Mouse (Mus musculus) right cerebral cortex, postnatal 10 days (tissue): ENCODE measurements at regions not wholly inside any gene's neighbourhood (a gene's known extent, or its start where the extent isn't known, plus 50 kb on each side); places are given as distances from the start of the nearest gene placed in this dataset.

ENCODE experiments used
- DNase-seq, 2 experiments: peaks; one replicate each; pipeline ENCODE4 v3.0.0; 2021; ENCODE audit warnings: low spot score in 2 of 2

DNA sequence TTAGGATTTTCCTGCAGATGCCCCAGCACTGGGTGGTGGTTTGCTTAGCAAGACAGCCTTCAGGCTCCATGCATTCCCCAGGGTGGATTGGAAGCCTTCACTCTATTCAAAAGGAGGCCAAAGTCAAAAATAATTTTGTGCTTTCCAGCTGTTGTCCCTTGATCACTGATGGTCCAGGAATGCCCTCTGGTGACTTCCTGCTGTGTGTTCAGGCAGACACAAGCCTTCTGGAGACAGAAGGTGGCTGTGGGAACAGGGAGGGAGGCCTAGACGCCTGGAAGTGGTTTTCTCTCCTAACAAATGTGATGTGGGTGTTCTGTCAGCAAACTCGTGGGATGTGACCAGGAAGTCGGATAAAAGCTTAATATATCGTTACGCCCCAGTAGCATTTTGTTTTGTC is 81.3 kb downstream of the Atp6ap1l start:
- DNase-seq = peak in 1 of 2 experiments; percentile 29

DNA sequence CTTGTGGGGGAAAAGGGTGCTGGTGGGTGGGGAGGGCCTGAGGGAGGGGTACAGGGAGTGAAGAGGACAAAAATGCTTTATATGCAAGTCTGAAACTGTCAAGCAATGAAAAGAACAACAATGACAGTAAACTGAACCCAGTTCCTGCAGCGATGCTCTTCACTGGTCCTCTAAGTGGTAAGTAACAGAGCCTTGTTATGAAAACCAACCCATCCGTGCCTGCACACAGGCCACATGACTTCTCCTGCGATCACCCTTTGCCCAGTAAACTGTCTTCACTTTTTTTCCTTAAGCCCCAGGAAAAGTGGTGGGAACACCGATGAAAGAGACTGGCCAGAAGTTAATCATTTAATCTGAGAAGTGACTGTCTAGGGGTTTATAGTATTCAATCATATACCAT is 83.3 kb downstream of the Atp6ap1l start:
- no peak for DNase-seq

DNA sequence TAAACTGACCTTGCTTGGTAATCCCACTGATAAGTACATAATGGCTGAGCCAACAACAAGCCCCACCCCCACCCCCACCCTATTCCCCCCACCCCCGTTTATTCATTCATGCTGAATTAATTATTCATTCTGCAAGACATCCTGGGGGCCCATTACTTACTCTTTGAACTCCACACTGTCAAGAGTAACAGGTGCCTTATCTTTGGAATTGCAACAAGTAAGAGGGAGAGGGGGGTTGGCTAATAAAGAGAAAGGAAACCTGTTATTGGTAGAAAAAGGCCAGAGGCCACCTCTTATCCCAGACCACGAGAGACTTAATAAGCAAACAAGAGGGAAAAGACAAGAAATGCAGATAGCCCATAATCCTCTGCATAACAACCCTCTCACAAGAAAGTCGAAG is 84.7 kb downstream of the Atp6ap1l start:
- no peak for DNase-seq

DNA sequence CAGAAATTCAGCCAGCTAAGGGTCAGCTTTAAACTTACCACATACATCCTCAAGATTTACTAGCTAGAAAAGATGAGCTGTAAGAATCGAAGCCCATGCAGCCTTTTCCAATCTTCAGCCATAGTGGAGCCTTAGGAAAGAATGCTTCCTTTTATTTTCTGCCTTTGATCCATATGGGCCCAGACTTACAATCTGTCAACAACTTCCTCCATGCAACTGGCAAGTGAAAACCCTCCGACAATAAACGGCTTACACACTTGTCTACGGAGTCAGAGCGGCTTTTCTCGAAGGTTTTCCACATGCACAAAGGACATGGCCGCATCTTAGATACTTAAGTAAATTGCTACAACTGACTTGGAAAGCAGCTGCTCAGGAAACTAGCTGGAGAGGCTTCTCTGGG is 85.2 kb downstream of the Atp6ap1l start:
- DNase-seq = no peak

DNA sequence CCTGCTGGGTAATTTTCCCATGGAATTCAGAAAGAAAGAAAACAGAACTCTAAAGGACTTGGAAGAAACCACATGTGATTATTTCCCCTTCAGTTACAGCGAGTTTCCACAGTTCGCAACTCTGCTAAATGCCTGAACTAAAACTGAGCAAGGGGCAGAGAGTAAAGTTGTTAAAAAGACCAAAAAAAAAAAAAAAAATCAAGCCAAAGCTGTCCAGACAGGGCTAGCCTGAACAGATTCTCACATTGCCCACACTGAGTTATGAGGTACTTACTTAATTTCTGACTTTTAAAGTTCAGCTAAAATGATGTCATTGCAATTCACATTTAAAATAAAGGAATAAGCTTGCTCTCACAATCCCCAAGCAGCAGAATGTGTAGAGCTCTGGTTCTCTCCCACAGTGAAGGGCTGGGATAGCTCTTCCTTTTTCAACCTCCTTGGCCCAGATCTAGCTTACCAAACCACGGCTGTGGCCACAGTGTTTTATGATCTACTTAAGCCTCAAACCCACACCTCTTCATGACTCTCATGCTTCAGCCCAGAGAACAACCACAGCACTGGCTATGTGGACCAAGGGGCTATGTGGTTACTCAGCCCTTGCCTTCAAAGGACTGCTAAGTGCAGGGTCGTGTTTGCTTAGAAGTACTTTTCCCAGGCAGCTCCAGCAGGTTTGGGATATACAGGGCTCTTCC is 90.8 kb downstream of the Atp6ap1l start:
- no peak for DNase-seq

DNA sequence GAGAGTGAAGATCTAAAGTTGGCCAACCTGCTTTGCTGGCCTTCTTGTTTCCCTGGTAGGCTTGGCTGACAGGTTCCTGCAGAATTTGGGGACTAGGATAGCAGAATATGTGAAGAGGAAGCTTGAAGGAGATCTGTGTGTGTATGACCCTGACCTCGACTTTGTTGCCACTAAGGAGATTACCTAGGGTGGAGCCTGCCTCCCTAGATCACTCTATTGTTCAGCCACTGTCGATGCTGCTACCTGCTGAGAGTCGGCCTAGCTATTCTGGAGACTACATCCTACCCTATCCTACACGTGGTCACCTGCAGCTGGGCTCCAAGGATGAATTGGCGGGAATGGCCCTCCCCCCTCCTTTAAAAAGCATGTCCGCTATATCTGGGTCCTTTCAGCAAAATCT is 95.1 kb downstream of the Atp6ap1l start:
- no peak for DNase-seq

DNA sequence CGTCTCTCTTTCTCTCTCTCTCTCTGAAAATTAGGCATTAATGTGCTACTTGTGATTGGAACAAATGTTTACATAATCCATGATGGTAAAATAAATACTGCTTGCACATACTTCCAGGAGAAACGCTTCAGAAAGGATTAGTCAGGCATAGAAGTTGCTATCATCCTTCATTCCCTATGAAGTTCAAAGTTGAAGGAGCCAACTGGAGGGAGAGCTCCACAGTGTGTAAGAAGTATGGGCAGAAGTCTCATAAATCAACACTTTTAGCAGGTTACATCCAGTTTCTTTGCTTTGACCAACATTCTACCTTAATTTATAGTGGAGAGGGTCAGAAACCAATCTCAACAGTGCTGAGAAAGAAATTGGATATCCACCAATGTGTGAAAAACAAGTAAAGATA is 105.5 kb downstream of the Atp6ap1l start:
- DNase-seq = no peak

DNA sequence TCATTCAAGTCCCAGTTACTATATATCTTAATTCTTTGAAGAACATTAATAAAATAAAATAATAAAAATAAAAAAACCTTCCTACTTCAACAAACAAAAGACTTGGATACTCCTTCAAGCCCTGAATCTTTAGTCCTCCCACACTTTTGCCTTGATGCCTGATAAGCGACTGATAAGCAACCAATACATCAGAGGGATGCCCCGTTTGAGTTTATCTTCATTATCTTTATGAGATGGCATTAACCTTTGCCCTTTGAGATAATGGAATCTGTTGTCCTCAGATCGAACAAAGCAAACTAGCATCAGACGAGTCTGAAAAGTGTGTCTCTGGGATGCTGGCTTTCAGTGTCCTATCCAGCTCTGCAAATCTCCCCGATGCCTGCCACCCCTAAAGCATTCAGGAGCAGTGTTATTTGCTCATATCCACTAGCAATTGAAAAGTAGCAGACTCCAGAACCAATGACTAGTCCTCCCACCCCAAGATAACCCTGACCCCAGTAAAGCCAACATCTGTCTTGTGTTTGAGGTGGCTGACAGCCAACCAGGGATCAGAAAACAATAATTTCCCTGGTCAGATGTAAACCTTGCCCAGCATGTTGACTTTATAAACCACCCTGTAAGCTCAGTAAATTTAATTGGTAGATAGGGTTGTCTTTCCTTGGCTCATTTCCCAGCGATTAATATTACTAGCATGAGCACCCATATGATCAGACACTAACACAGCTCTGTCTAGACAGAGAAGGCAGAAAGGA is 106.2 kb downstream of the Atp6ap1l start:
- DNase-seq = no peak

DNA sequence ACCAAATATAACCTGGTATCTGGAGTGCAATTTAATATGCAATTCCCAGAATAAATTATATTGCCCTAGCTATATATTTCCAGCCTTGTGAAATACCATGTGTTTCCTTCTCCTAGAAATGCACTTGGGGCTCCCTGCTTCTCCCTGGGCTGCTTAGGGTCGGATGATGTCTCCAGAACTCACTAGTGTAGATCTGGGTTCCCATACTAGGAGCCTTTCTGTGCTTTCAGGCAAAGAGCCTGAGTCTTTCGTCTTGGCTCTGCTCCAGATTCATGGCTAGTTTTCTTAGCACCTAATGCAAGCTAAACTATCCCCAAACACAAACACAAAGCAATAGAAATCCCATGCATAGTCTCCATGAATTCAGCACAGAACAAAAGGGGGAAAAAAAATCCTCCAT is 106.8 kb downstream of the Atp6ap1l start:
- no peak for DNase-seq

DNA sequence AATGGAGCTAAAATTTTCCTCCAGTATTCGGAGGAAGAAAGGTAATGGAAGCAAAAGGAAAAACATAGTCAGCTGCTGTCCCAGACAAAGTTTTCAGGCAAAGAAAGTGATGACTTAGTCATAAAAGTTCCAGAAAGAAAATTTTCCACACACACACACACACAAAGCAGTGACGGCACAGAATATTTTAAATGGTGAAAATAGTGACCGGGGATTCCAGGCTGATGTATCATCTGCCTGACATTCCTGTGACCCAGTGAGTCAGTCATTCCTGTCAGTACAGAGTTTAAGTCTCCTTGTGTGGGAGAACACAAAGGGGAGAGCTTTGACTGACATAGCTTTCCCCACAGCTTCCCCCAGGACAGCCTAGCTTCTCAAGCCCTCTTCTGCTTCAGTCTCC is 107.9 kb downstream of the Atp6ap1l start:
- no peak for DNase-seq

DNA sequence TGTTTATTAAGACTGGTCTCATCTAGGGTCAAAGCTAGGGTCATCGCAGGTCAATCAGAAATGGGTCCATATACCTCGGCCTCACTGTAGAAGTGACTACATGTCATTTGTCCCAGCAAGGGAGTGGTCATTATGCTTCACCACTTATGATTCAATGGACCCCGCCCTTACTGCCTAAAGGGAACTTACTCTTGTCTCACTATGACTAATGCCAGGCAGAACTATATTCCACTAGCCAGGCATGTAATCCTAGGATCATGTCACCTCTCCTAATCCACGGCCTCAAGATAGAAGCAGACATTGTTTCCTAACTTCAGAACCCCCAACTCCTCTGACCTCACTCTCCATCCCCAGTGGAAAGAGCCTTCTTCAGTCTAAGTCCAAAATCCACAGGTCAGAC is 108.3 kb downstream of the Atp6ap1l start:
- DNase-seq = no peak

DNA sequence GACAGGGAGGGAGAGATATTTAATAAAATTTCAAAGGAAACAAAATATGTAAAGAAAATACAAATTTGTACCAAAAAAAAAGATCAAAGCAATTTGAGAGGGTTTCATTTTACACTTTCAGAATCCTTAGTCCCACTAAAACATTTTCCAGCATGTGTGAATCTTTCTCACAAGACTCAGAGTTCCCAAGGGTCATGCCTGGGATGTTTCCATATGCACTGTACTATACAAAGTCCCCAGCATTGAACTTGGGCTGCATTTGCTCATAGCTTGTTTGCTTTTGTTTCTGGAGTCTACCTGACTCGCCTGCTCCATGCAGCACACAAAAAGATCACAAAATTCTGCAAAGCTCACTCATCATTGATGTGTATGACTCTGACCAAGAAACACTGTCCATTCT is 122.7 kb downstream of the Atp6ap1l start:
- DNase-seq = no peak

DNA sequence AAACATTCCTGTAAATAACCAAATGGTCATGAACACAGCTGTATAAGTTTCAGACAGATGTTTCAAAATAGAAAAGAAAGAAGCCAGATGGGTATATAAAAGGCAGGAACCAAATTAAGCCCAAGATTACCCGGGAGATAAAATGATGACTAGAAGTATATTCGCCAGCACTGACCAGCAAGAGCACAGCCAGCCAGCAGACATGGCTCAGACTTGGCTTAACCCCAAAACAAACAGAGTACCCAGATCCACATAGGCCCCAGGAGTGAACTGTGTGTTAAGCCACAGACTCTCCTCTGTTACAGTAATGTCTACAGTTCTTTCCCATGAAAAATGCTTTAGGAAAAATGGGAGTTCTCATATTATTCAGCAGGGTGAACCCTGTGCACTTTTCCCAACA is 123.2 kb downstream of the Atp6ap1l start:
- DNase-seq = no peak

DNA sequence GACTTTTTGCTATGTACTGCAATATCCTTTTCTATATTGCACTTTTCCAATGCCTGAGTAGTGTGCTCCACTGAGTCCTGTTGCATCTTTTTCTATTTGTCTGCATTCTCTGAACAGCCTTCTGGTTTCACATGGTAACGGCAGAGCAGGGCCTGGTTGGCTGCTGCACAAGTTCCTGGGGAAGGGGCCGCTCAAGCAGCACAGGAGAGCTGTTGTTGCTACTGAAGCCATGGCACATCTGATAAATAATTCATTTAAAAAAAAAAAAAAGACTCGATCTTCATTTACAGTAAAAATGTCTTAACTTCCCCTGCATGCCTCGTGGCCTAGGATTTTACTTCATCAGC is 127.2 kb downstream of the Atp6ap1l start:
- DNase-seq = peak; percentile 36 to 42

DNA sequence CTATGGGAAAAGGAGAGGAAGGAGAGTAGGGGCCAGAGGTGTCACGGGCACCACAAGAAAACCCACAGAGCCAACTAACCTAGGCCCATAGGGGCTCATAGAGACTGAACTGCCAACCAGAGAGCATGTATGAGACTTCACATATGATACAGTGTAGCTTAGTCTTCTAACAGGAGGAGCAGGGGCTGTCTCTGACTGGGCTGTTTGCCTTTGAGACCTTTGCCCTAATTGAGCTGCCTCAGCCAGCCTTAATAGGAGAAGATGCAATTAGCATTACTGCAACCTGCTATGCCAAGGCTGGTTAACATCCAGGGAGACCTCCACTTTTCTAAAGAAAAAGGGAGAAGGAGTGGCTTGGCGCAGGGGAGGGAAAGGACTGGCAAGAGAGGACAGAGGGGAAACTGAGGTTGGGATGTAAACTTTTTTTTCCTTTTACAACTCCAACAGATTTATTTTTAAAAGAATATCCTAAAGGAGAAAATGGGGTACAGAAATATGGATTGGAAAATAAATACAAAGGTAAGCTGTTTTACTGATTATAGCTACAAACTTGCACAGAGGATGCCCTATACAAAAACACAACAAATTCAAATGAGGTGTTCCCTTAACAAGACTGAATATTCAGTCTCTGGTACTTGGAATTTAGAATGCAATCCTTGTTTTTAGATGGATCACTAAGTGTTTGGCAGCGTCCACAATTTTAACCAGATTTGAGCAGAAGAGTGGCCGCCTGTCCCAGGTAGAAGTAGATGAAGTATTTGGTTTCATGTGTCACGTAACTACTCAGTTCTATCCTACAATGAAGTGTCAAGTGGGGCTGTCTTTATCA is 127.8 kb downstream of the Atp6ap1l start:
- DNase-seq = no peak

DNA sequence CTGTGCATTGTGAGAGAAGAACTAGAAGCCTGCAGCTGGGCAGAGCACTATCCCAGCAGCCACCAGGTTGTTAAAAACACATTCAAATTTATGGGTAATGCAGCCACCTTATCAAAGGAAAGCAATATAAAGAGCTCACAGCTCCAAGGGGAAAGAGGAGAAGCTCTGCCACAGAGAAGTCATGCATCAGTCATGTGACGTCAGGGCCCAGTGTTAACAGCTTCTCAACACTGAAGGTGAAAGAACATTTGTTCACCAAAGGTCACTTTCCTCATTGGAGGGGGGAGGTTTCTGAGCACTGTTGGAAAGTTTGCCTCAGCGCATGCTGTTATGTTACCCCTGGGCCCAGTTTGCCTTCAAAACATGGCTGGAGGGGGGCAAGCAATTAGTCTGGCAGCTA is 143.0 kb downstream of the Atp6ap1l start:
- no peak for DNase-seq

DNA sequence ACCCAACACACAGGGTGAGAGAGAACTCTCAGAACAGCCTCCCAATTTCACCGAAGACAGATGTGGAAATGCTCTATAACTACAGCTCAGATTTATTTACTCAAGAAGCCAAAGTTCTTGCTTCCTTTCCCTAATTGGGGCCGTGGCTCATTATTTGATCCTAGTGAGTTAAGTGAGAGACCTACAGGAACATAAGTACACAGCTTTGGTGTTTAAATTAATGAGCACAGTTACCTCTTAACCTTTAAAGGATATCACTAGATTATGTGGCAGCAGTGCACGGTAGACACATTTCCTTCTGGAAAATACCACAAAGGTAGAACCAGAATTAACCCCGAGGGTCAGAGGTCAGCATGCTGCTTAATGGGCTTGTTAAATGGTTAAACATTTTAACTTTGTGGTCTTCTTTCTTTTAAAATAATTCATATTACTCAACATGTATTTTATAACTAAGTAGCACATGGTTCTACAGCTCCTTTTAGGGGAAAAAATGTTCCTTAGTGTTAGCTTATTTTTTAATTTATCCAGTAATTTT is 144.6 kb downstream of the Atp6ap1l start:
- no peak for DNase-seq

DNA sequence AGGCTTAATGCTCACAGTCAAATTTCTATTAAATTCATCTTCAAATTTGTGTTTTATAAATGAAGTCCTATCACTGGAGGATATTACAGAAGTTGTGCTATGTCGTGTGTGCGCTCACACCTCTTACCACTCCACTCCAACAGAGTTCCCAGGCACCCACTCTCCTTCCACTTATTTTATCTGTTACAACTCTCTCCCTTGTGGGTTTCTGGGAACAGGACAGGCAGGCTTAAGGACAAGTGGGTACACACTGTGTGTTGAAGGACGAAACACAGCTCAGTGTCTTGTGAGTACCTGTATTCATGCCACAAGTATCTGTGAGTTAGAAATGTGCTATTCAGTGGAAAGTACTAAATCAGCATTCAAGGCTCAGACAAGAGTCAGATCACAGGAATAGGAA is 150.7 kb downstream of the Atp6ap1l start:
- no peak for DNase-seq

DNA sequence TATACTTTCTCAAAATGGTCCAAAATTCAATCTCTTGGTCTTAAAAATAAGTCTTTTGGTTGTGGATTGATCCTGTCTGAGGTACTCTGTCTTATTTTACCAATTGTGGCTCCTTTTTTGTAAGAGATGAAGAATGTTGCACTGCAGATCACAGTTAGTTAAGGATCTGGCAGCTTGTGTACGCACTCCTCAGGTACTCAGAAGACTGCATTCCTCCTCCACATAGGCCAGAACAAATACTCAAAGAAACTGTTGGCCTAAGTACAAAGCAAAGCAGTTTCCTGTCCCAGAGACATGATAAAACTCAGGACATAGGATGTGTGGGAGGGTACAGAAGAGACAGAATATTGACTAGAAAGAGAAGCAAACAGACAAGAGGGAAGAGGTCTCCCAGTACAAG is 155.4 kb downstream of the Atp6ap1l start:
- no peak for DNase-seq

DNA sequence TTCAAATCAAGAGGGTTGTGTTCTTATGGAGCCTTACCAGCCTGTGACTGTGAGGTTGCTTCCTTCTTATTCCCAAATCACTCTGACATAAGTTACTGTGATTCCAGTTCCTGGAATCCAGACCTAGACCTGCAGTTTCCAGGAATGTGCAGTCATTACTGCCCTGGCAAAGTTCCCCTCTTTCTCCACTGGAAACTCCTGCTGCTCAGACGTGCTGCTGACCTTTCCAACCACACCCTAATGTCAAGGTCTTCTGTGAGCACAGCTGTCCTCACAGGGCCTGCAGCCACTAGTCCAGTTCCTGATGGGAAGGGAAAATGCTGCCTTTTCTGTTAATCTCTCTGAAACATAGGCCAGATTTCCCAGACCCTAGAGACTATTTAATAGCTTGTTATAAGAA is 160.1 kb downstream of the Atp6ap1l start:
- DNase-seq = no peak

DNA sequence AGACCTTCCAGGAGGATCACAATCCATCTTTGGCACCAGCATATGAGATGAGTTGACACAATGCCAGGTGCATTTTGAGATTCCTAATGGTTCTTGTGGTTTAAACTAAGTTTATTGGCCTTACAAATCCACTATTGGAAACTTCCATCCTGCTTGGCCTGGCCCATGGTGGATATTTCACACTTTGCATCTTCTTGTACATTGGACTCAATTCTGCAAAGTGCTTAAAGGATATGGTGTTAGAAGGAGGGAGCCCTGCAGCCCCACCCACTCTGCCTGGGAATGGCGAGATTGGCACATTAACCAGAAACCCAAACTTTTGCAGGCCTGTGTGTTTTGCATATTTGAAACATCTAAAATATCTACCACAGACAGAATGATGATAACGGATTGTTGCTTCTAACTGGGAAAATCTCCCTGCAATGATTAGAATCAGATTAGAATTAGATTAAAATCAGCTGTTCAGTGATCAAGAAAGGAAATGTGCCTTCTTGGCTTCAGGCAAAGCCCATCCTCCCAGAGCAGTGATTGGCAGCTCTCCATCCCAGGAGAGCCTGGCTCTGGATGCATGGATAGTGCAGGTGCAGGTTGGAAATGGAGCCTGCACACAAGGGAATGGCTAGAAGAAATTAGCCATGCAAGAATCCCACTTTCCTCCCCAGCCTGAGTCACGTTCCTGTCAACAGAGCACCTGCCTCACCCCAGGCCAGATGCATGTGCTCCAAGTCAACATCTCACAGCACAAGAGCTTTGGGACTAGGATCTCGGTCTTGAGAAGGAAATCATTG is 162.3 kb downstream of the Atp6ap1l start:
- no peak for DNase-seq

DNA sequence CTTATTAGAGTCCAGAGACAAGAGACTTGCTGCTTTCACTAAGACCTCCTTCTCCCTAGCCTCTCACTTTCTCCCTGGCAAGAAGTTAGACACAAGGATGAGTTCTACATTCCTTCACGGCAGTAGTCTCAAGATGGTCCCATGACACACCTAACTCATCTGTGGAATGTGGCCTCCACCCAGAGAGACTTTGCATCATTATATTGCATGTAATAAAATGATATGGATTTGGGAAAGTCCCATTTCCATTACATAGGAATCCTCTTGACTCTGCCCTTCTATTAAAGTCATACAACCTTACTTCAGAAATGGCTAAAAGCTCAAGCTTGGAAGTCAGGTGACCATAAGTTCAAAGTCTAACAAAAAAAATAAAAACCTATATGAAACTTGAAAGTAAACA is 165.4 kb downstream of the Atp6ap1l start:
- no peak for DNase-seq
